Mouse (Mus musculus) common myeloid progenitor, adult 5-6 weeks (primary cell): Measurements from ENCODE around the gene Gm11639. TPM values are rescaled to one million over a fixed set of nuclear protein-coding genes. Genes with fewer than 3 reads are reported as not detected.
A peak's percentile ranks its signal among the peaks of the same experiment; 100 is the strongest.
"Not testable (repeated sequence)": the region's sequence is repeated elsewhere in the genome, so short reads cannot be mapped to it uniquely, and the experiment has no call there.

Source experiments
- ATAC-seq: replicated peaks from 2 replicates; pipeline ENCODE4 v1.8.0; 2016; ENCODE audit warnings: low read depth, mild to moderate bottlenecking, moderate TSS enrichment, inconsistent platforms; ENCODE audit not compliant: poor library complexity, severe bottlenecking
- total RNA-seq: library from RNA; stranded (forward); fragments of 200-1000, 187-1606 nt; gene quantifications from 2 replicates; pipeline ENCODE4 v1.2.3, GENCODE M21; 2017

Gene Gm11639
- total RNA-seq, 1 experiment from 2014 or later = not detected

DNA sequence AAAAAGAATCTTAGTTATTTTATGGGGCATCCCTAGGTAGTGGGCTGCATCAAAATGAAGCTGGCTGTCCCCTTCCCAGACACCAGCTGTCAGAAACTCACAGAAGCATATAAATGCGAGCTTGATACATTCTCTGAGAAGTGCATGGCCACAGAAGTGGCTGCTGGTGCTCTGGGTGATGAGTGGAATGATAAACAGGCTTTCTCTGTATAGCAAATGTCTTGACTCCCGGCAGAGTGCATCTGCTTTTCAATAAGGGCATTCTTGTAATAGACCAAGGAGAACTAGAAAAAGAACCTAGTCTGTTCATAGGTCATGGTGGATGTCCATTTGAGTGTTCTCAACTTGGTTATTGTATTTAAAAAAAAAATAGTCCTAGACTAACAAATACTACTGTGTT lies 345.6 kb downstream of the Gm11639 start:
- ATAC-seq = no peak

GRCm38 (mm10) chr11:105035081-105035480 lies 349.6 kb downstream of the Gm11639 start:
- ATAC-seq = no peak

DNA sequence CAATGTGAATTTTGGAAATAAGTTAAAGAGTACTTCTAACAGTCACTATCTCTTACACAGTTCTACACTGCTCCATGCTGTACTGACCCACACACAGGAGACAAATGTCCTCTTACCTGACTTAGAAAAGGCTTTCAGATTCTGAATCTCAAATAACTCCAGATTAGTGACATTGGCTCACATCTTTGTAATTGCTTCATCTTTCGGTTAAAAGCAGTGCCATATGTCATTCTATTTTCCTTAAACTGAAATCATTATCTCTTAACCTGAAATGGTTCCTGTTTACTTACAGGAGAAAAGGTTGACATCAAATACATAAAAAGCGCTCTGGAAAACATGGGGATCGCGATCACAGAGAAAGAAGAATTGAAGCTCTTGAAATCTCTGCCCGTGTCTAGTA lies 377.8 kb downstream of the Gm11639 start, which contains the start of gene Efcab3:
TSS of gene Efcab3 (plus strand) at position 301 of the 400 bp plus-strand sequence.
- ATAC-seq = no peak

GRCm38 (mm10) chr11:105112448-105112847 lies 426.9 kb downstream of the Gm11639 start:
- ATAC-seq = not testable (repeated sequence)

DNA sequence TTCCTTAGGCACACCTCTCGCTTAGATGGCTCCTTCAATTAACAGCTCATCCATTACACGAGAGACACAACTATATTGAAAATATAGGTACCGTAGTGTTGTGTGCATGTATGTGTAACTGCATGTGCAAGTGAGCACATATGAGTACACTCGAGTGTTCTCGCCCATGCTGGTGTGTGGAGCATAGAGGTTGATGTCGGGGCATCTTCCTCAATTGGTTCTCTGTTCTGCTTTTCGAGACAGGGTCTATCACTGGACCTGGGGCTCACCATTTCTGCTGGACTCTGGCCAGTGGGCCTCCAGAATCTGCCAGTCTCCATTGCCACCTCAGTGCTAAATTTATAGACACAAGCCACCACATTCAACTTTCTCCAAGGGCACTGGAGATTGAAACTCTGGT lies 432.3 kb downstream of the Gm11639 start:
- no peak for ATAC-seq

DNA sequence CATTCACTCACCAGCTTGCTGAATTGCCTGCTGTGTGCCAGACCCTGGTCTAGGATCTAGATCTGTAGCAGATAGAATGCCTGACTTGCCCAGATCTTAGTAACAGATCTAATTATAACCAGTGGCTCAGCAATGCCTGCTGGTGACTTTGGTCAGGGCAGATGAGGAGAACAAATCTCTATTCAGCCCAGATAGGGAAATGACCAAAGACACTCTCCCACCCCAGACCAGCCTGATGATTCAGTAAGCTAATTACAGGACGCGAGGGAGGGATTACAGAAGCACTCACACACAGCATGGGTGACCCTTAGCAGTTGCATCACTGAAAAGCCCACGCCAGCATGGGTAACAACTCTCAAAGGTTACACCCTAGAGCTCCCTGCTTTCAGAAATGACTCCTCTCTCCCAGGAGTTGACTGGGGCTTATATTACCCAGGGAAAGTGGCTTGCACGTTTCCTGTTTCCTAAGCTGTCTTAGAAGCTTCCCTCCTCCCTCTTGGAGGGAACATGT lies 435.1 kb downstream of the Gm11639 start:
- no peak for ATAC-seq

DNA sequence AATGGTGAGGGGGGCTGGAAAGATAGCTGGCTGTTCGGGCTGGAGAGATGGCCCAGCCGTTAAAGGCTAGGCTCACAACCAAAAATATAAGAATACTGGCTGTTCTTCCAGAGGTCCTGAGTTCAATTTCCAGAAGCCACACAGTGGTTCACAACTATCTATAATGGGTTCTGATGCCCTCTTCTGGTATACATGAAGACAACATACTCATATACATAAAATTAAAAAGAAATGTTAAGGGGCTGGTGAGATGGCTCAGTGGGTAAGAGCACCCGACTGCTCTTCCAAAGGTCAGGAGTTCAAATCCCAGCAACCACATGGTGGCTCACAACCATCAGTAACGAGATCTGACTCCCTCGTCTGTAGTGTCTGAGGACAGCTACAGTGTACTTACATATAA lies 436.3 kb downstream of the Gm11639 start:
- not testable (repeated sequence) for ATAC-seq

- ATAC-seq = peak; percentile 63
These were observed 438.5 kb downstream of the Gm11639 start for GRCm38 (mm10) chr11:105123986-105124385.

GRCm38 (mm10) chr11:105125735-105126519 lies 440.4 kb downstream of the Gm11639 start, which contains the start of gene Mettl2:
Mettl2 (plus strand) TSS chr11:105126425.
- peak; percentile 85 for ATAC-seq

GRCm38 (mm10) chr11:105126520-105127029 lies 441.1 kb downstream of the Gm11639 start:
- peak; percentile 10; the same call in 1 of the 2 replicates for ATAC-seq

DNA sequence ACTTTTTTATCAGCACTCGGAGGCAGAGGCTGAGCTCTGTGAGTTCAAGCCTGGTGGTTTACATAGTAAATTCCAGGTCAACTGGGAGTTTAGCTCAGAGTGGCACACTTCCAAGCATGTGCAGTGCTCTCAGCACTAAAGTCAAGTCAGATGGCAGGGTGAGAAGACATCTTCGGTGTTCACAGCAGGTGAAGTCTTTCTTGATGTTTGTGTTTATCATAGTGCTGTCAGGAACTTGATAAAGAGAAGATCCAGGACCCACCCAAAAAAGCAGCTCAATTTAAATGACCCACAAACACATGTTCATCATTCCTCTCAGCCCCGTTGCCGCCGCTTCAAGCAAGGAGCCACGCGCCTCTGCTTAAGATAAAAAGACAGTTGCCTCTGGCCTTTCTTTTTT lies 450.2 kb downstream of the Gm11639 start:
- peak; percentile 29; the same call in 1 of the 2 replicates for ATAC-seq

DNA sequence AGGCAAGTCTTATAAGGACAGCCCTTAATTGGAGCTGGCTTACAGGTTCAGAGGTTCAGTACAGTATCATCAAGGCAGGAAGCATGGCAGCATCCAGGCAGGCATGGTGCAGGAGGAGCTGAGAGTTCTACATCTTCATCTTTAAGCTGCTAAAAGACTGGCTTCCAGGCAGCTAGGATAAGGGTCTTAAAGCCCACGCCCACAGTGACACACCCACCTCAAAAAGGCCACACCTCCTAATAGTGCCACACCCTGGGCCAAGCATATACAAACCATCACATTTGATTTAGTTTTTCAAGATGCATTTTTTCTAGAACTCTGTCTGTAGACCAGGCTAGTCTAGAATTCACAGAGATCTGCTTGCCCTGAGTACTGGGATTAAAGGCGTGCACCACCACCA lies 451.7 kb downstream of the Gm11639 start:
- ATAC-seq = not testable (repeated sequence)

GRCm38 (mm10) chr11:105140512-105140911 lies 455.0 kb downstream of the Gm11639 start:
- ATAC-seq = not testable (repeated sequence)

GRCm38 (mm10) chr11:105141115-105141514 lies 455.6 kb downstream of the Gm11639 start:
- no peak for ATAC-seq

- no peak for ATAC-seq
These were observed 458.1 kb downstream of the Gm11639 start for GRCm38 (mm10) chr11:105143564-105143963.

DNA sequence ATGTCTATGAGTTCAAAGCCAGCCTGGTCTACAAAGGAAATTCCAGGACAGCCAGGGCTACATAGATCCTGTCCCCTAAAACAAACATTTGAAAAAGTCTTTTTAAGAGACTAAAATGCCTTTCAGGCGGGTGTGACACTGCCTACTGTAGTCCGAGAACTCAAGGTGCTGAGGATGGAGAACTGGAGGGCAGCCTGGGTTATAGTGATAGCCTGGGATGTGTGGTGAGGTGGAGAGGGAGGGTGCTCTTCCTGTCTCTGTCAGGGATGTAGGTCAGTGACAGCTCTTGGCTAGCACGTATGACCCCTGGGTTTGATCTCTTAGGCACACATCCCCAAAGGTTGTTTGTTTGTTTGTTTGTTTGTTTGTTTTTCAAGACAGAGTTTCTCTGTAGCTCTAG lies 458.6 kb downstream of the Gm11639 start:
- ATAC-seq = no peak

DNA sequence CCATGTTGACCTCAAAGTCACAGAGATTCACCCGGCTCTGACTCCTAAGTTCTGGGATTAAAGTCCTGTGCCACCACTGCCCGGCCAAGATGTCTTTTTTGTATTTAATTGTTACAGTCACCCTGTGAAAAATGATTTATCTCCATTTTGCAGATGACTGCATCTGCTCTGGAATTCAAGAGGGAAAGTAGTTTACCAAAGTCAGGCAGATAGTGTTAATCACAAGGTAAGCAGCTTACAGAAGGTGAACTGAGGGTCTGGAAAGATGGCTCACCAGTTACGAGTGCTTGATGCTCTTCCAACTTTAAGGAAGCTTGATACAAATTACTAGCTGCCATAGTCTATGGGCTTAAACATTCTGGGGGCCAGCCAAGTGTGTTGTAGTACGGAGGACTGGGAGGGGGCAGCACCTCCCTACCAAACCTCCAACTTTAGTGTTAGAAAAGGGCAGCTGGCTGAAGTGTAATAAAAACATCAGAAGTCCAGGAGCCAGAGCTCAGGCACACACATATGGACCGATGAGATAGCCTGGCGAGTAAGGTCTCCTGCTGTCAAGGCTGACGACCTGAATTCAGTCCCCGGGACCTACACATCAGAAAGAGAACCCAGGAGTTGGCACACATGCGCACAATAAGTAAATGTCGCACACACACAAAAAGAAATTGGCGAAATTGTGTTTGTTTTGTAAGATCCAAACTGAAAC lies 459.2 kb downstream of the Gm11639 start:
- ATAC-seq = no peak

DNA sequence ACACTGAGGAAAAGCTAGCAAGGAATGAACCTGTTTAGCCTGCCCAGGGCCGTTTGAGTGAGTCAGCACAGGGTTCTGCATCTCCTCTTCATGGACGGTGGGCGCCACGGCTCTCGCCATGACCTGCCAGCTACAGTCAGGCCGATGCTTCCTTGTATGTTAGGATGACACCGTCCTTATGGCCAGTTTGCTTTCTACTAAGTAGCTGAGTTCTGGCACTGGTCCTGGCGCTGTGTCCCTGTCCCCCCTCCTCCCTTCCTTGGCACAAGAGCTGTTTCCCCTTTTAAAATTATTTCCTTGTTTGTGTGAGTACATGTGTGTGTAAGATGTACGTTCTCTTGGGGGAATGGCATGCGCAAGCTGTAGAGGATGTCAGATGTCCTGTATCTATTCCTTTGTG lies 459.7 kb downstream of the Gm11639 start:
- ATAC-seq = no peak

GRCm38 (mm10) chr11:105146593-105146992 lies 461.1 kb downstream of the Gm11639 start, which contains the start of gene Gm10842:
Gm10842 (plus strand) TSS chr11:105146893.
- no peak for ATAC-seq

GRCm38 (mm10) chr11:105149353-105149752 lies 463.8 kb downstream of the Gm11639 start:
- ATAC-seq = no peak

GRCm38 (mm10) chr11:105149766-105150165 lies 464.3 kb downstream of the Gm11639 start:
- no peak for ATAC-seq
